Mouse (Mus musculus): ENCODE results near the gene Gm14406. TPM values are rescaled to one million over a fixed set of nuclear protein-coding genes. Genes with fewer than 3 reads are reported as not detected.
"Not testable (repeated sequence)": the region's sequence is repeated elsewhere in the genome, so short reads cannot be mapped to it uniquely, and the experiment has no call there.

Gene Gm14406
- not detected in 2 replicates for polyA plus RNA-seq (2016; fragmentation: Nextera tagmentation; extraction: Ambion mirVana)

DNA sequence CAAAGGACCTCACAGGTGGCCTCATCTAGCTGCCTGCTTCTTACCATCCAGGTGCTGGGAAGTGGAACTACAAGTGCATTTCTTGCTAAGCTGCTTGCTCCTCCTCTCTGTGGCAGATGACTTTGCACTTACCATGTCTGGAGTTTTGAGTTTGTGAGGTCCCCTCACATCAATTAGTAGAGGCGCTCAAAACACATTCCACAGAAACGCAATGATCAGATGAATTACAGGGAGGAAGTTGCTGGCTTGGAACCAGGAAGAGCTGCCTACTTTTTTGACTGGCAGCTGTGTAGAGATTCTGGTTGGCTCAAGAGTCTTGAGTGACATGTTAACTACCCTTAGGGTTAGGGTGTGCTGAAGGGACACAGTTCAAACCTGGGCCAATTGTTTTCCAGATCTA, at the start of gene Gm14406:
Gm14406 (minus strand) TSS at position 213 of the 400 bp plus-strand sequence.
- H3K4me3 ChIP-seq; H3K27me3 ChIP-seq (ENCODE audit: insufficient read depth, poor library complexity, severe bottlenecking); H3K9me3 ChIP-seq; H3K4me1 ChIP-seq; H3K27ac ChIP-seq; DNase-seq (ENCODE audit: low spot score); H3K36me3 ChIP-seq: not testable (repeated sequence)
- WGBS = 81% methylated on average over 2 of the region's 2 CpGs

- DNase-seq (ENCODE audit: low spot score); H3K4me1 ChIP-seq; H3K4me3 ChIP-seq; H3K9me3 ChIP-seq; H3K27me3 ChIP-seq (ENCODE audit: insufficient read depth, poor library complexity, severe bottlenecking); H3K27ac ChIP-seq; H3K36me3 ChIP-seq: not testable (repeated sequence)
- 79% methylated on average over 1 of the region's 2 CpGs for WGBS
Measured at GRCm38 (mm10) chr2:177575141-177575540, 2.9 kb downstream of the Gm14406 start.

DNA sequence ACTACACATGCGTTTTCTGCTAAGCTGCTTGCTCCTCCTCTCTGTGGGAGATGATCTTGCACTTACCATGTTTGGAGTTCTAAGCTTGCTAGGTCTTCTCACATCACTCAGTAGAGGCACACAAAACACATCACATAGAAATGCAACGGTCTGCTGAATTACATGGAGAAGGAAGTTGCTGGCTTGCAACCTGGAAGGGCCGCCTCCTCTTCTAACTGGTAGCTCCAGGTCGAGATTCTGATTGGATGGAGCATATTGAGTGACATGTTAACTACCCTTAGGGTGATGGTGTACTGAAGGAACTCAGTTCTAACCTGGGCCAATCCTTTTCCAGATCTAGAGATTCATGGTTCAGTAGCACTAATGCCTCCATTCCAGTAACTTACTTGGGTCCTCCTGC, 18.6 kb downstream of the Gm14406 start:
- 58% methylated on average over 4 of the region's 4 CpGs for WGBS
- not testable (repeated sequence) for H3K9me3 ChIP-seq; H3K4me3 ChIP-seq; H3K36me3 ChIP-seq; H3K27me3 ChIP-seq (ENCODE audit: insufficient read depth, poor library complexity, severe bottlenecking); H3K4me1 ChIP-seq; DNase-seq (ENCODE audit: low spot score); H3K27ac ChIP-seq

DNA sequence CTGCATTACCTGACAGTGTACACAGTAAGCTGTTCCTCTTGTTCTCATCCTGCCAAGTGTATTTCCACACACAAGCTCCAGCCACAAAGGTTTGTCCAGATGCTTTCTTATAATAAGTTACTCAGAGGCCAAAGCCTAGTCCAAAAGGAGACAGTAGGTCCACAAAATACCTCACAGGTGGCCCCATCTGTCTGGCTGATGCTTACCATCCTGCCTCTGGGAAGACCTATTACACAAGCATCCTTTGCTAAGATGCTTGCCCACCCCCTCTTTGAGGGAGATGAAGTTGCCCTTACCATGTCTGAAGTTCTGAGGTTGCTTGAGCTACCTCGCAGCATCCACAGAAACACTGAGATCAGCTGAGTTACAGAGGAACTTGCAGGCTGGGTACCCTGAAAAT, 22.7 kb downstream of the Gm14406 start:
- not testable (repeated sequence) for DNase-seq (ENCODE audit: low spot score); H3K4me1 ChIP-seq; H3K27ac ChIP-seq; H3K36me3 ChIP-seq; H3K4me3 ChIP-seq; H3K27me3 ChIP-seq (ENCODE audit: insufficient read depth, poor library complexity, severe bottlenecking); H3K9me3 ChIP-seq
- WGBS = 64% methylated on average over 1 of the region's 1 CpGs

DNA sequence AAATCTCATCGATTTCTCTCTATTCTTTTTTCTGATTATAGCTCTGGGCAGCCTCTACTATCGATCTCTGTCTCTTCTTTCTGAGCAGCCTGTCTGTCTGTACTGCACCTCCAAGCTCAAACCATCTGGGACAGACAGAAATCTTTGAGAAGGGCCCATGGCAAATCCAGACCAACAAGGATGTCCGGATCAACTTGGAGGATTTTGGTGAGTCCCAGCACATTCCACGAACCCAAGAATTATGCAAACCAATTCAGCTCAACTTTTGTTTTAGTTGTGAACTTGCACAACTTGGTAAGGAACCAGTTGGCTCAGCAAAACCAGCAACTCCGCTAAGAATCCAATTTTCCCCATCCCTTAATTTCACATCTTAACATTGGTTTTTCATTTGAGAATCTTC, 40.3 kb downstream of the Gm14406 start:
- H3K27me3 ChIP-seq (ENCODE audit: insufficient read depth, poor library complexity, severe bottlenecking); H3K9me3 ChIP-seq; H3K27ac ChIP-seq; H3K4me1 ChIP-seq; H3K36me3 ChIP-seq; DNase-seq (ENCODE audit: low spot score); H3K4me3 ChIP-seq: not testable (repeated sequence)
- 74% methylated on average over 5 of the region's 5 CpGs for WGBS

GRCm38 (mm10) chr2:177537141-177537540, 40.9 kb downstream of the Gm14406 start:
- not testable (repeated sequence) for DNase-seq (ENCODE audit: low spot score); H3K9me3 ChIP-seq; H3K27ac ChIP-seq; H3K4me3 ChIP-seq; H3K36me3 ChIP-seq; H3K4me1 ChIP-seq; H3K27me3 ChIP-seq (ENCODE audit: insufficient read depth, poor library complexity, severe bottlenecking)
- WGBS = 82% methylated on average over 2 of the region's 2 CpGs

GRCm38 (mm10) chr2:177535876-177536275, 42.1 kb downstream of the Gm14406 start:
- no peak overlapping the region for H3K4me3 ChIP-seq
- no peaks in the 10 kb centered on the region for H3K27me3 ChIP-seq (ENCODE audit: insufficient read depth, poor library complexity, severe bottlenecking)
- WGBS = 77% methylated on average over 9 of the region's 9 CpGs
- H3K9me3 ChIP-seq = no peaks in the 10 kb centered on the region; the same call in 1 of the 2 replicates
- no peaks in the 10 kb centered on the region for H3K36me3 ChIP-seq
- no peaks in the 10 kb centered on the region for H3K4me1 ChIP-seq
- DNase-seq (ENCODE audit: low spot score) = no peak
- H3K27ac ChIP-seq = no peak overlapping the region

DNA sequence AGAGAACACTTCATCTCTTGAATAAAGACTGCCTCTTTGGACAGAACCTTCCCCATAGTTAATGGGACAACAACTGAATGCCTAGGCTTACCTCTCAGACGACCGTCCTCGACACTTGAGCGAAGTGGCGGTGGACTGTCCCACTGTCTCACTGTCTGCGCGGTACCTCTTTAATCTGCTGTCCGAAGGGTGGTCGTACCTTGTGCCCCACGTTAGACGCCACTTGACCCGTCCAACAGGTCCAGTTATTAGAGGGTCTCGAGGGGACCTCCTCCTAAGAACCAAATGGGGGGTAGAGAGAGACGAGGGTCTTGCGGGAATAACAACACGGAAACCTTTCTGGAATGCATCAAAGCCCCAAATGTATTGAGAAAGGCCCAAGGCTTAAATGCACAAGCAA, 53.8 kb downstream of the Gm14406 start:
- H3K4me1 ChIP-seq; H3K27ac ChIP-seq; DNase-seq (ENCODE audit: low spot score); H3K9me3 ChIP-seq; H3K27me3 ChIP-seq (ENCODE audit: insufficient read depth, poor library complexity, severe bottlenecking); H3K4me3 ChIP-seq; H3K36me3 ChIP-seq: not testable (repeated sequence)
- WGBS = 81% methylated on average over 16 of the region's 16 CpGs

DNA sequence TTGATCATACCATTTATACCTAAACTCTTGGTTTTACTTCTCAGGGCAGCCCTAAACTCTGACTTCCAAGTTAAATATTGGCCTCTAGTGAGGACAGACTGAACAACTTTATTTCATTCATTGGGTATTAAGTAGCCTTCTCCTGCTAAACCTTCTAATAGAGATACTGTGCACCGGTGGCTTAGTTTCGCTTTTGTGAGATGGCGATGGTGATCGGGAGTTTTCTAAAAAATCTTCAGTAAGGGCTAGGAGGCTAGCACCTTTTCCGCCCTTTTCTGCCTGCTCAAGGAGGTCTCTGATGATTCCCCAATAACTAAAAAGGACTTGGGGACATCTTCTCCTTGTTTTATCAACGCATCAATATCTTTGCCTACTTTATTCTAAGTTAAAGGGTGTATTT, 54.3 kb downstream of the Gm14406 start:
- not testable (repeated sequence) for H3K9me3 ChIP-seq; H3K27me3 ChIP-seq (ENCODE audit: insufficient read depth, poor library complexity, severe bottlenecking); H3K27ac ChIP-seq; H3K36me3 ChIP-seq; H3K4me3 ChIP-seq; DNase-seq (ENCODE audit: low spot score); H3K4me1 ChIP-seq
- WGBS = 85% methylated on average over 6 of the region's 6 CpGs

DNA sequence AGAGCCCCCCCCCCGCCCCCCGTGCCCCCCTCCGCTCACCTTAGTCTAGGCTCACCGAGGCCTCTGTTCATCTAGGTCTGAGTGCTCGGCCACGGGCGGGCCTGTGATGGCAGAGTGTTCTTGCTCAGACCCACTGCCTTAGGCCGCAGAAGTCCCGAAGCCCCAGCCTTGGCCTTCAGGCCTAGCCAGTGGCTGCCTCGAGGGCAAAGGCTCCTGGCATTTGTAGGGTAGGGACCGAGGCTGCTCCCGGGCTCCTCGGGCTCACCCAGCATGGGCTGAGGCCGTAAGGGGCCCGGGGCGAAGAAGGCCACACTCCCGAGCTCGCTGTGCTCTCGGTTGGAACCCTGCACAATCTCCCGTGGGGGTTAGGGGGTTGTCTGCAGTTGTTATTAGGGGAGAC, 54.9 kb downstream of the Gm14406 start:
- Histone ChIP-seq H3K36me3 (no peaks in the 10 kb centered on the region), H3K9me3 (peaks cover 4% of the 10 kb centered on the region), H3K27me3 (ENCODE audit: insufficient read depth, poor library complexity, severe bottlenecking) (no peaks in the 10 kb centered on the region), H3K27ac (no peak overlapping the region), H3K4me3 (no peak overlapping the region), H3K4me1 (no peaks in the 10 kb centered on the region)
- DNase-seq (ENCODE audit: low spot score) = no peak
- 89% methylated on average over 20 of the region's 20 CpGs for WGBS

DNA sequence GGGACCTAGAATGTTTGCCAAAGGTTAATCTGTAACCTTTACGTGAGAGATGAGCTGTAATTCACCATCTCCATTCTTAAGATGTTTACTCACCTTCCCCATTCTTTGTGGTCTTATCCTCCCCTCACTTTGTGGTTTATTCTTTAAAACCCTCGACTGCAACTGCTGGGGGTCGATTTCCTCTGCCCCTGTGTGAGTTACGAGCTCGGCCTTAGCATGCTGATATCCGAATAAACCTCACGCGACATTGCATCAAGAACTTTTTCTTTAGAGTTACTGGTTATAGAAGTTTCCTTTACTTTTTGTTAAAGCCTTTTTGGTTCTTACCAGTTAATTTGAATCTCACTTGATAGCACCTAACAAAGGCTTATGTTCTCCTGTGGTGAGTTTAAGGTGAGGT, 58.0 kb downstream of the Gm14406 start:
- no peak overlapping the region for H3K27ac ChIP-seq
- DNase-seq (ENCODE audit: low spot score) = no peak
- H3K4me1 ChIP-seq = no peaks in the 10 kb centered on the region
- no peak overlapping the region for H3K4me3 ChIP-seq
- 78% methylated on average over 8 of the region's 8 CpGs for WGBS
- H3K27me3 ChIP-seq (ENCODE audit: insufficient read depth, poor library complexity, severe bottlenecking) = no peaks in the 10 kb centered on the region
- no peaks in the 10 kb centered on the region for H3K36me3 ChIP-seq
- peaks cover 4% of the 10 kb centered on the region for H3K9me3 ChIP-seq

Other genes starting within 250 kb of the Gm14406 start
- 8.4 and 8.7 TPM in 2 replicates for gene Gm14418, start 179.9 kb downstream of the Gm14406 start, polyA plus RNA-seq (2016; fragmentation: Nextera tagmentation; extraction: Ambion mirVana)
- 9.7 and 11.8 TPM in 2 replicates for gene Zfp970, start 113.5 kb downstream of the Gm14406 start, polyA plus RNA-seq (2016; fragmentation: Nextera tagmentation; extraction: Ambion mirVana)
- 8.0 and 8.9 TPM in 2 replicates for gene Gm14403, start 80.0 kb downstream of the Gm14406 start, polyA plus RNA-seq (2016; fragmentation: Nextera tagmentation; extraction: Ambion mirVana)
- gene Gm14322, start 181.1 kb upstream of the Gm14406 start, polyA plus RNA-seq (2016; fragmentation: Nextera tagmentation; extraction: Ambion mirVana) = 7.3 and 8.1 TPM in 2 replicates